Mouse (Mus musculus) monocyte, adult 2 months (primary cell): ENCODE results near the gene Golga3.

Source experiments
- DNase-seq, 2 experiments: peaks; one replicate each; pipeline ENCODE4 v3.0.0; 2022; ENCODE audit warnings: low spot score in 2 of 2, low read depth in 1 of 2

Gene Golga3

GRCm38 (mm10) chr5:110230780-110231461 lies 54.4 kb downstream of the Golga3 start, which contains the start of gene Ankle2:
Gene Ankle2 (plus strand): TSS chr5:110231004.
- DNase-seq, result peak; percentile 83 to 93

DNA sequence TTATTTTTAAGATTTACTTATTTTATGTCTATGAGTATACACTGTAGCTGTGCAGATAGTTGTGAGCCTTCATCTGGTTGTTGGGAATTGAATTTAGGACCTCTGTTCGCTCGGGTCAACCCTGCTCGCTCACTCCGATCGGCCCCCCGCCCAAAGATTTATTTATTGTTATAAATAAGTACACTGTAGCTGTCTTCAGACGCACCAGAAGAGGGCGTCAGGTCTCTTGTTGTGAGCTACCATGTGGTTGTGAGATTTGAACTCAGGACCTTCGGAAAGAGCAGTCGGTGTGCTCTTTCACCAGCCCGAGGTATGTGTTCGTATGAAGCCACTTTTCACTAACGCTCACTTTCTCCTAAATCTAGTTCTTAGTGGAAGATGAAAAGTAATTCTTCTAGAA lies 55.1 kb downstream of the Golga3 start:
- no peak for DNase-seq

DNA sequence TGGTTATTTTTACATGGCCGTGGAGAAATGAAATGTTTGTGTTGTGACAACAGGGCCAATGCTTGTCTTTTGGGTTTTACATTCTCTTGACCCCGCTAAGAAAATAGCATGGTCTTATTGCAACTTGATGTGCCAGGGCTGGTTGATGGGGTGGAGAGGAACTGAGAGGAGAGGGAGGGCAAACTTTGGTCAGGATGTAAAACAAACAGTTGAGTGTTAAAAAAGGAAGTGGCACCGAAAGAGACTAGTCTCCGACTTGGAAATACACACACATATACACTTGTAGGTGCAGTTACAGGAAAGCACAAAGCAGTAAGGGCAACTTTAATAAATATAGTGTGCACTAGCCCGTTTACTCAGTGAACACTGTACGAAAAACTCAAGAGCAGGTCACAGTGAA lies 55.8 kb downstream of the Golga3 start:
- peak in 1 of 2 experiments; percentile 15 for DNase-seq

DNA sequence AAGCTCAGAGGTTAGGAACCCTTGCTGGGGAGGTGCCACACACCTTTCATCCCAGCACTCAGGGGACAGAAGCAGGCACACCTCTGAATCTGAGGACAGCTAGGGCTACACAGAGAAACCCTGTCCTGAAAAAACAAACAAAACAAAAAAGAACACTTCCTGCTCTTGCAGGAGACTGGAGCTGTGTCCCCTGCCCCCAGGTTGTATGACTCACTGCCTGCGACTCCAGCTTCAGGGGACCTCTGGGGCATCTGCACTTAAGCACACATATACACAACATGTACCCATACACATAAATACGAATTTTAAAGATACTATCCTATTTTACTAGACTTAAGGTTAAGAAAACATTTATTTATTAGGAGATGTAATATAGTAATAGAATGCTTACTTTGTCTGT lies 67.6 kb downstream of the Golga3 start:
- no peak for DNase-seq

- no peak for DNase-seq
These were observed 90.4 kb downstream of the Golga3 start for GRCm38 (mm10) chr5:110266941-110267340.

- peak; percentile 57 to 76 for DNase-seq
These were observed 92.9 kb downstream of the Golga3 start, which contains the start of gene Pgam5 for GRCm38 (mm10) chr5:110269141-110270101. Gene Pgam5 (minus strand): TSS chr5:110269913.

GRCm38 (mm10) chr5:110270242-110270641 lies 93.7 kb downstream of the Golga3 start:
- DNase-seq, result no peak

- DNase-seq, result no peak
These were observed 97.6 kb downstream of the Golga3 start for GRCm38 (mm10) chr5:110274147-110274546.

DNA sequence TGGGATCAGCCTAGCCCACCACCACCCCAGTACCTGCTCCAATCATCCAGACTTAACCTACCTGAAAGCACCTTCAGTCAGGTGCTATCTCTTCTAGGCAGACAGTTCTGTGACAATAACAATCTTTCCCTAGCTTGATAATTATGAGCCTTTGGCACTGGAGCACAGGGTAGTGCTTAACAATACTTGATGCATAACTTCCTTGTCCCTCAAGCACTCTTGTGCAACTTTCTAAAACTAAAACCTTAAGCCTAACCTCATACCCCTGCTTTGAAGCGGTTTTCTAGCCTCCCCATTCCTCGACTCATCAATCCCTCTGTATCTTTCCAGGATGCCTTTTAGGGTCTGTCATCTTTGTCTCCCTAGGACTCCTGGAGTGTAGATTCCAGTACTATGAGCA lies 98.3 kb downstream of the Golga3 start:
- DNase-seq, result no peak
